Mouse (Mus musculus) ES-E14 (cell line): ENCODE measurements around the gene Aldh16a1.

Experiments
- HCFC1 ChIP-seq: IDR thresholded peaks from 2 replicates; pipeline ENCODE4 v1.6.1; 2012; ENCODE audit warnings: low read length, inconsistent platforms, borderline replicate concordance; ENCODE audit not compliant: insufficient read depth
- MAFK ChIP-seq: IDR thresholded peaks from 2 replicates; pipeline ENCODE4 v1.6.1; 2014; ENCODE audit warnings: mild to moderate bottlenecking, low read depth, low read length, inconsistent platforms; ENCODE audit not compliant: insufficient read depth

GRCm38 (mm10) chr7:45144368-45145174 lies 9.8 kb downstream of the Aldh16a1 start:
- no peak for TF ChIP-seq HCFC1
- TF ChIP-seq MAFK: no peak
